Mouse (Mus musculus): ENCODE data around the gene Pou4f1.
"Not testable (repeated sequence)": the region's sequence is repeated elsewhere in the genome, so short reads cannot be mapped to it uniquely, and the experiment has no call there.

Pou4f1 gene

GRCm38 (mm10) chr14:104467966-104468622 is at the start of gene Pou4f1:
Gene Pou4f1, minus strand, starts transcription at chr14:104467999.
- peak in 1 of 2 experiments; percentile 34 for DNase-seq

GRCm38 (mm10) chr14:104511664-104512063 is 43.9 kb upstream of the Pou4f1 start:
- no peak for DNase-seq

- not testable (repeated sequence) for DNase-seq
Measured at GRCm38 (mm10) chr14:104502761-104503160, 35.0 kb upstream of the Pou4f1 start.

GRCm38 (mm10) chr14:104479751-104480150 is 12.0 kb upstream of the Pou4f1 start:
- DNase-seq = no peak

- no peak for DNase-seq
Measured at GRCm38 (mm10) chr14:104478593-104478992, 10.8 kb upstream of the Pou4f1 start.

- no peak for DNase-seq
Measured at GRCm38 (mm10) chr14:104477616-104478015, 9.8 kb upstream of the Pou4f1 start.

- no peak for DNase-seq
Measured at GRCm38 (mm10) chr14:104475438-104475837, 7.6 kb upstream of the Pou4f1 start.

GRCm38 (mm10) chr14:104468623-104468970 is 798 bp upstream of the Pou4f1 start:
- no peak for DNase-seq

- no peak for DNase-seq
Measured at GRCm38 (mm10) chr14:104467133-104467965, 450 bp downstream of the Pou4f1 start.

- no peak for DNase-seq
Measured at GRCm38 (mm10) chr14:104466557-104466956, 1.2 kb downstream of the Pou4f1 start.

GRCm38 (mm10) chr14:104465483-104466235 is 2.1 kb downstream of the Pou4f1 start:
- no peak for DNase-seq

- DNase-seq = no peak
Measured at GRCm38 (mm10) chr14:104464841-104465240, 3.0 kb downstream of the Pou4f1 start.

- DNase-seq = no peak
Measured at GRCm38 (mm10) chr14:104463631-104464250, 4.1 kb downstream of the Pou4f1 start.

GRCm38 (mm10) chr14:104461286-104462240 is 6.2 kb downstream of the Pou4f1 start:
- no peak for DNase-seq

GRCm38 (mm10) chr14:104460325-104461285 is 7.2 kb downstream of the Pou4f1 start:
- no peak for DNase-seq

- no peak for DNase-seq
Measured at GRCm38 (mm10) chr14:104459513-104460111, 8.2 kb downstream of the Pou4f1 start.

GRCm38 (mm10) chr14:104458728-104459512 is 8.9 kb downstream of the Pou4f1 start:
- no peak for DNase-seq

- DNase-seq = no peak
Measured at GRCm38 (mm10) chr14:104457966-104458710, 9.7 kb downstream of the Pou4f1 start.

GRCm38 (mm10) chr14:104456976-104457375 is 10.8 kb downstream of the Pou4f1 start:
- no peak for DNase-seq
